ENCODE assay signal across 23 mouse cellular contexts in the genomic region with DNA sequence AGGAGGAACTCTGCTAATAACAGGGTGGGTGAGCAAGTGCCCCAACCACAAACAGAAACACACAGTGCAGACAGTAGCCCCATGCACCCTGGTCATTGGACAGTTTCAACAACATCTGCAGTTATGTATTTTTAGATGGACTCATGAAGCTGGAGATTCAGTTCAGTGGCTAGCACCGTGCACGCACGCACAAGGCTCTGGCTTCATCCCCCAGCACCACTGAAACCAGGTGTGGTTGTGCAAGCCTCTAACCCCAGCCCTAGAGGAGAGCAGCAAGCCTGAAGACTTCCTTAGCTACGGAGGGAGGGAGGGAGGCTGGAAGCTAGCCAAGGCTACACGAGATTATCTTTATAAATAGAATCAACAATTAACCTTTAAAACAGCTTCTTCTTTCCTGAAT. TPM values are rescaled to one million over a fixed set of nuclear protein-coding genes. Genes with fewer than 3 reads are reported as not detected.
A peak's percentile ranks its signal among the peaks of the same experiment; 100 is the strongest.
DNase-seq lines count a peak whose midpoint lies in the region; ATAC-seq and TF ChIP-seq lines count a peak whose summit lies in the region.
"Had no signal": no experiment of that assay in that cellular context is flagged by ENCODE, and none has a peak within 500 bp of the region (broad histone marks: within the 10 kb centered on the region; RNA-seq: fewer than 3 reads in every experiment).

No protein-coding gene starts in this region.

- TF ChIP-seq CTCF in CH12.LX (conservative IDR thresholded peaks at IDR 0.05 in 1 of 2, IDR thresholded peaks at IDR 0.05 in 1 of 2; ENCODE audit: low read depth in 2 of 2, low read length in 2 of 2) = no peak

- H3K4me2 ChIP-seq in heart, embryonic 16.5 days (ENCODE audit: low read depth, low read length) = no peak overlapping the region
- no peak overlapping the region for H3K4me2 ChIP-seq in heart, embryonic 11.5 days
- 0 out of 2 replicates have a peak overlapping the region, but pooled peaks have one; percentile 85 for H3K4me2 ChIP-seq in CH12.LX (ENCODE audit: insufficient read depth, low read depth, poor library complexity, severe bottlenecking)
- H3K4me2 ChIP-seq: hindbrain, embryonic 12.5 days; kidney, embryonic 15.5 days; liver, embryonic 11.5 days; lung, embryonic 14.5 days; midbrain, embryonic 11.5 days had no signal

- dilution Hi-C loops in CH12.LX (cut with MboI; ENCODE audit: extremely low pct_ligation_motif_present, extremely low pct_unique_long_range_greater_than_20kb, low sequenced_read_pairs) = no loop called here

- 0 out of 2 replicates have a peak, but pooled peaks have one; percentile 4 for ATAC-seq in heart, embryonic 16.5 days (replicated peaks; ENCODE audit: extremely low read depth, insufficient read depth, low FRiP score)
- ATAC-seq in heart, embryonic 11.5 days (replicated peaks; ENCODE audit: insufficient number of reproducible peaks, low FRiP score, low TSS enrichment) = no peak
- ATAC-seq in megakaryocyte progenitor cell, adult 5-6 weeks (replicated peaks; ENCODE audit: poor library complexity) = peak; percentile 86
- ATAC-seq in megakaryocyte-erythroid progenitor cell, adult 5-6 weeks (replicated peaks; ENCODE audit: low FRiP score, low TSS enrichment, poor library complexity, severe bottlenecking) = no peak
- ATAC-seq: forebrain, embryonic 16.5 days; intestine, postnatal 0 days had no signal

- in situ Hi-C loops in CH12.LX (cut with MboI; ENCODE audit: low pct_ligation_motif_present, low pct_unique_long_range_greater_than_20kb, low sequenced_read_pairs) = no loop called here

- H3K79me2 ChIP-seq in CH12.LX (replicated peaks; ENCODE audit: control insufficient read depth, extremely low read depth, insufficient read depth, poor library complexity, severe bottlenecking) = no peaks in the 10 kb centered on the region

- 30% methylated on average over 5 of the region's 5 CpGs for WGBS in heart, embryonic 16.5 days
- 52% methylated on average over 5 of the region's 5 CpGs for WGBS in heart, embryonic 11.5 days (ENCODE audit: insufficient replicate concordance)

- 0 out of 2 replicates have a peak, but pooled peaks cover 2% of the 10 kb centered on the region for H3K9me3 ChIP-seq in heart, embryonic 16.5 days (replicated peaks; ENCODE audit: control insufficient read depth, low read length)
- H3K9me3 ChIP-seq in heart, embryonic 11.5 days (replicated peaks; ENCODE audit: control insufficient read depth, low read length) = no peaks in the 10 kb centered on the region
- peaks cover 2% of the 10 kb centered on the region for H3K9me3 ChIP-seq in CH12.LX (replicated peaks; ENCODE audit: low read length)
- H3K9me3 ChIP-seq: forebrain, embryonic 10.5 days; hindbrain, embryonic 12.5 days; kidney, embryonic 15.5 days had no signal

- TF ChIP-seq POLR2A in CH12.LX (IDR thresholded peaks at IDR 0.05; ENCODE audit: low read depth, low read length) = peak; percentile 30; the same call in 1 of the 2 replicates

- H3K4me1 ChIP-seq in heart, embryonic 16.5 days (ENCODE audit: control insufficient read depth, insufficient read depth, low read length) = peaks cover 10% of the 10 kb centered on the region
- peaks cover 9% of the 10 kb centered on the region for H3K4me1 ChIP-seq in heart, embryonic 11.5 days (ENCODE audit: control insufficient read depth, insufficient read depth, low read length)
- peaks cover 22 to 48% of the 10 kb centered on the region in 2 experiments for H3K4me1 ChIP-seq in CH12.LX (ENCODE audit: control insufficient read depth in 1 of 2, insufficient read depth in 2 of 2)
- H3K4me1 ChIP-seq: forebrain, embryonic 10.5 days; hindbrain, embryonic 12.5 days had no signal

- TF ChIP-seq RAD21 in CH12.LX (IDR thresholded peaks at IDR 0.05; ENCODE audit: low read depth, low read length) = no peak; the same call in 1 of the 2 replicates

- TF ChIP-seq EP300 in CH12.LX (IDR thresholded peaks at IDR 0.05; ENCODE audit: low read length) = peak; percentile 91

- H3K27ac ChIP-seq in heart, embryonic 16.5 days (ENCODE audit: low read length) = no peak overlapping the region
- H3K27ac ChIP-seq in heart, embryonic 11.5 days (ENCODE audit: low read depth, low read length) = no peak overlapping the region
- H3K27ac ChIP-seq in CH12.LX (ENCODE audit: insufficient read depth, low read depth) = peak overlapping the region; percentile 54
- H3K27ac ChIP-seq: forebrain, embryonic 10.5 days; hindbrain, embryonic 12.5 days; kidney, embryonic 15.5 days had no signal

- DNase-seq in 416B (ENCODE audit: low read depth) = peak; percentile 69
- DNase-seq in CH12.LX (ENCODE audit: extremely low read depth) = peak; percentile 85
- DNase-seq in layer of hippocampus, adult 11-12 months (ENCODE audit: low spot score) = no peak
- no peak for DNase-seq in left cerebral cortex, adult 18-20 months (ENCODE audit: low spot score in 2 of 2)
- DNase-seq: cerebellum, adult 11 months; cerebellum, postnatal 10 days; gastrocnemius, postnatal 14 days; heart, postnatal 10 days; kidney, postnatal 4 days; lung, embryonic 14.5 days; lung, postnatal 4 days; right cerebral cortex, postnatal 14 days had no signal

- H3K4me3 ChIP-seq in heart, embryonic 16.5 days (ENCODE audit: low read length) = no peak overlapping the region
- H3K4me3 ChIP-seq in heart, embryonic 11.5 days (ENCODE audit: low read depth, low read length) = no peak overlapping the region
- no peak overlapping the region for H3K4me3 ChIP-seq in CH12.LX (replicated peaks in 1 of 3; ENCODE audit: low read depth in 2 of 3, low read length in 2 of 3, poor library complexity in 1 of 3)
- H3K4me3 ChIP-seq: forebrain, embryonic 10.5 days; hindbrain, embryonic 12.5 days; kidney, embryonic 15.5 days had no signal

- no peaks in the 10 kb centered on the region for H3K36me3 ChIP-seq in heart, embryonic 16.5 days (ENCODE audit: control insufficient read depth, insufficient read depth)
- H3K36me3 ChIP-seq in heart, embryonic 11.5 days (ENCODE audit: control insufficient read depth, insufficient read depth, low read length) = no peaks in the 10 kb centered on the region
- peaks cover 0 to 6% of the 10 kb centered on the region in 2 experiments for H3K36me3 ChIP-seq in CH12.LX (replicated peaks in 1 of 2; ENCODE audit: control insufficient read depth in 1 of 2, insufficient read depth in 1 of 2, low read length in 1 of 2)
- H3K36me3 ChIP-seq: forebrain, embryonic 10.5 days; hindbrain, embryonic 12.5 days; kidney, embryonic 15.5 days had no signal

- no peaks in the 10 kb centered on the region; the same call in 1 of the 2 replicates for H3K27me3 ChIP-seq in heart, embryonic 16.5 days (ENCODE audit: control insufficient read depth, insufficient read depth, low read length)
- H3K27me3 ChIP-seq in heart, embryonic 11.5 days (ENCODE audit: control insufficient read depth, insufficient read depth, low read length) = no peaks in the 10 kb centered on the region
- H3K27me3 ChIP-seq in CH12.LX (replicated peaks) = no peaks in the 10 kb centered on the region
- H3K27me3 ChIP-seq: hindbrain, embryonic 12.5 days; kidney, embryonic 15.5 days had no signal

- peak overlapping the region; percentile 28; the same call in 1 of the 2 replicates for H3K9ac ChIP-seq in heart, embryonic 16.5 days (ENCODE audit: low read length)
- H3K9ac ChIP-seq in heart, embryonic 11.5 days (ENCODE audit: low read depth, low read length) = no peak overlapping the region
- no peak overlapping the region for H3K9ac ChIP-seq in CH12.LX (ENCODE audit: insufficient read depth, low read depth)
- H3K9ac ChIP-seq: hindbrain, embryonic 12.5 days; kidney, embryonic 15.5 days; lung, embryonic 14.5 days had no signal

TF ChIP-seq in CH12.LX, 34 proteins besides CTCF, POLR2A, EP300 and RAD21 (continues in another document):
- peak; percentile 96 for TF ChIP-seq BHLHE40 (IDR thresholded peaks at IDR 0.05; ENCODE audit: low read depth, low read length)
- peak; percentile 92 for TF ChIP-seq MEF2A (IDR thresholded peaks at IDR 0.05; ENCODE audit: borderline replicate concordance, low read depth, low read length)
- peak; percentile 78 for TF ChIP-seq MAX (IDR thresholded peaks at IDR 0.05; ENCODE audit: low read length)
- no peak for TF ChIP-seq GABPA (IDR thresholded peaks at IDR 0.05; ENCODE audit: insufficient replicate concordance, low read depth, low read length)
- TF ChIP-seq UBTF (IDR thresholded peaks at IDR 0.05; ENCODE audit: low read depth, low read length) = 0 out of 2 replicates have a peak, but pooled peaks have one; percentile 19
- 0 out of 2 replicates have a peak, but pooled peaks have one; percentile 37 for TF ChIP-seq E2F4 (IDR thresholded peaks at IDR 0.05; ENCODE audit: insufficient replicate concordance, low read depth, low read length)
- TF ChIP-seq MXI1 (IDR thresholded peaks at IDR 0.05; ENCODE audit: low read depth, low read length) = 0 out of 2 replicates have a peak, but pooled peaks have one; percentile 9
- TF ChIP-seq ETS1 (conservative IDR thresholded peaks at IDR 0.05; ENCODE audit: low read depth, low read length) = peak; percentile 89
- TF ChIP-seq MAZ (IDR thresholded peaks at IDR 0.05; ENCODE audit: low read depth, low read length) = peak; percentile 58; the same call in 1 of the 2 replicates
- no peak; the same call in 1 of the 2 replicates for TF ChIP-seq SIN3A (IDR thresholded peaks at IDR 0.05; ENCODE audit: low read length)
- TF ChIP-seq ZMIZ1 (IDR thresholded peaks at IDR 0.05; ENCODE audit: low read depth, low read length) = no peak
- peak; percentile 71 for TF ChIP-seq IRF4 (IDR thresholded peaks at IDR 0.05; ENCODE audit: low read depth, low read length)
- peak; percentile 98 for TF ChIP-seq TCF12 (IDR thresholded peaks at IDR 0.05; ENCODE audit: low read depth, low read length)
- TF ChIP-seq CHD1 (IDR thresholded peaks at IDR 0.05; ENCODE audit: low read depth, low read length) = no peak; the same call in 1 of the 2 replicates
- TF ChIP-seq USF2 (conservative IDR thresholded peaks at IDR 0.05; ENCODE audit: low read depth, low read length) = no peak
- peak; percentile 76 for TF ChIP-seq MYC (IDR thresholded peaks at IDR 0.05; ENCODE audit: low read depth, low read length)
- peak; percentile 53; the same call in 1 of the 2 replicates for TF ChIP-seq CHD2 (IDR thresholded peaks at IDR 0.05; ENCODE audit: low read length)

RNA-seq across cellular contexts. Expression of gene Bhlhe41, which starts 19.7 kb away (rescaled TPM):
- polyA plus RNA-seq in heart, embryonic 16.5 days (2015; fragmentation: Nextera tagmentation; extraction: Ambion mirVana) = 5.9 and 6.1 TPM in 2 replicates
- 7.6 and 8.5 TPM in 2 replicates for polyA plus RNA-seq in heart, embryonic 11.5 days (2014; fragmentation: Nextera tagmentation; extraction: Ambion mirVana)
- total RNA-seq in CH12.LX (2012; rRNA removed) = 12.6 and 19.1 TPM in 2 replicates
- 11.9 and 12.5 TPM in 2 replicates for total RNA-seq in CH12.LX (2014; rRNA removed)
- polyA plus RNA-seq in CH12.LX (2012; ENCODE audit: insufficient read length, low read depth) = 105 and 110 TPM in 2 replicates
- 0.02 TPM in 1 of 2 replicates, not detected in the other for total RNA-seq in megakaryocyte progenitor cell, adult 5-6 weeks (2015)
- total RNA-seq in megakaryocyte progenitor cell, adult 5-6 weeks (2017) = 0.12 TPM in 1 of 2 replicates, not detected in the other
- not detected in 2 replicates for total RNA-seq in megakaryocyte-erythroid progenitor cell, adult 5-6 weeks (2014; fragmentation: Nextera tagmentation)
- total RNA-seq in megakaryocyte-erythroid progenitor cell, adult 5-6 weeks (2017) = 0.19 TPM in 1 of 2 replicates, not detected in the other
- total RNA-seq in left cerebral cortex, adult 18-20 months (2021) = 10 to 100 TPM; 38.0 to 39.1 TPM

Comparison
In these comparisons a context has a peak if more than half of its experiments do, and no peak if none do; other contexts are left out.
1. ATAC-seq: peak in heart, embryonic 16.5 days (single experiment) and megakaryocyte progenitor cell, adult 5-6 weeks (single experiment); none in heart, embryonic 11.5 days (single experiment) and megakaryocyte-erythroid progenitor cell, adult 5-6 weeks (single experiment).
2. DNase-seq: peak in 416B (single experiment) and CH12.LX (single experiment); none in layer of hippocampus, adult 11-12 months (single experiment) and left cerebral cortex, adult 18-20 months (0 of 2).
3. RNA of gene Bhlhe41, which starts 19.7 kb away (total RNA-seq): 38.0 to 39.1 TPM in left cerebral cortex, adult 18-20 months and 11.9 to 19.1 TPM in CH12.LX; 0.19 TPM in megakaryocyte-erythroid progenitor cell, adult 5-6 weeks and 0.02 to 0.12 TPM in megakaryocyte progenitor cell, adult 5-6 weeks; every median in the first group is over 10 times any median in the second.